Mouse (Mus musculus): ENCODE results near the gene Anapc11.
"Not testable (repeated sequence)": the region's sequence is repeated elsewhere in the genome, so short reads cannot be mapped to it uniquely, and the experiment has no call there.

Anapc11 gene

GRCm38 (mm10) chr11:120575046-120575445 is 23.2 kb upstream of the Anapc11 start:
- no peak for DNase-seq (ENCODE audit: low read depth)

DNA sequence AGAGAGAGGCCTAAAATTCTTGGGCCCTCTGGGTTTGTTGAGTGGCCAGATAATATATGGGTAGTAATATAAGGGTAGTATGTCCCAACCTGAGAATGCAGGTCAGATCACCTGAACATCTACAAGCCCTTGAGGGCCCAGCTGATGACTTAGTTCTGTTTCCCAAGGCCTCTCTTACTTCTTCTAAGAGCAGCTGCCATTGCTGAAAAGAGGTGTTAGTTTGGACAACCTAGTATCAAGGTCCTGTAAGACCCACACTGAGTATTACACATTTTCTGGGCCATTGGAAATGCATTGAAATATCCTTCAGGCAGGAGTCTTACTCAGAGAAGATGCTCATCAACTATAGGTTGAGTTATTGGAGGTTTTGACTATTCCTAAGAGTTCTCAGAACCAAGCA is 22.3 kb upstream of the Anapc11 start:
- DNase-seq (ENCODE audit: low read depth) = no peak

DNA sequence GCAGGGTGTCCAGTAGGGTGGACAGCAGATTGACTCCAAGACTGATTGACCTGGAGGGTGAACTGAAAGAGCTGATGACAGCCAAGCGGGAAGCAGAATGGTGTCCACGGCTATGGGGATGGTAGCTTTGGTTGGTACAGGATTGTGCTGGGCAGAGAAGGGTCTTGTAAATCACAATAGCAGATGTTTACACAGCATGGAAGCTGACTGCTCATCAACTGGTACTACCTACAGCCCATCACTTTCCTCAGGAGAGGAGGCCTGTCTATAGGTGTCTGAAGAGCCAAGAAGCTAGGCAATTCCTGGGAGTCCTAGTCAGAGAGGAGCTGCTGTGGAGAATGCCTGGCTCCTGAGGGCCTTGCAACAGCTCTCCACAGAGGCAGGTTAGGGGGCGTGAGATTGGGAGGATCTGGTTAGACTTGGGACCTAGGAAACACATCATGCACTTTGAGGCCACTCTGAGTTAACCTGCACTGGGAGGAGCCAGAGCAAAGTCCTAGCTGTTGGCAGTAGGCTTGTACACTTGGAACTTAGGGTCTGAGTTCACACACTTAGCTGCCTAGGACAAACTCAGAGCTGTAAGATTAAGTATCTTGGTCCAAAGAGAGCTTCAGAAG is 21.7 kb upstream of the Anapc11 start:
- DNase-seq (ENCODE audit: low read depth) = no peak

DNA sequence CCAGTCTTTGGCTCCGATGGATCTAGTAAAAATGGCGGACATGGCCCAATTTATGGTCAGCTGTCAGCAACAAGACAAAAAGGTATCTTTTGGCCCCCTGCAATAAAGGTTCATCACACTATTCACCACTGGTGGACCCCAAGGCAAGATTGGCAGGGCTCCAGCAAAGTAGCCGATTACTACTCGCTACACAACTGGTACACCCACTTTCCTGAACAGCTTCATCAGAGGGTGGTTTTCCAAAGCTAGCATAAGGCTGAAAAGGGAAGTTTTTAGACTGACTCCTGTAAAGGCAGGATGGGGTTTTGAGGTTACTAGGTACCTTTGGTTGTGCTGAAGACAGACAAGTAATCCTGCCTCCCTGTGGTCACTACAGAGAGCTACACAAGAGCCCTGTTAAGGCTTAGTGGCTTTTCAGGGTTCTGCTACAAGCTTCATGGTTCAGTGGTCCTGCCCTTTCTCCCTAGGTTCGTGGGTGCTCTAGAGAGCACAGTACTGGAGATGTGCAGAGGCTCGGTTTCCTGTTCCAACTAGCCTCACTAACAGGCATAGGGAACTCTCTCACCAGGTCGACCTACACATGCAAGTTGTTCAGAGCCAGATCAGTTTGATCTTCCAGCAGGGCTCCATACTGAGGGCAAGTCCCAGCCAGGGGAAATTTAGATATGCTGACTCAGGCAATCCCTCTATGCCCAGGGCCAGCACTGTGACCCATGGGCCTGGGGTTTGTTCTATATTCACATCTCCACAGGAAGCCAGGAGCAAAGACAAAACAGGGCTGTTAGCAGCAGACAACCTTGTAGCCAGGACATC is 20.8 kb upstream of the Anapc11 start:
- DNase-seq (ENCODE audit: low read depth) = peak; percentile 70

DNA sequence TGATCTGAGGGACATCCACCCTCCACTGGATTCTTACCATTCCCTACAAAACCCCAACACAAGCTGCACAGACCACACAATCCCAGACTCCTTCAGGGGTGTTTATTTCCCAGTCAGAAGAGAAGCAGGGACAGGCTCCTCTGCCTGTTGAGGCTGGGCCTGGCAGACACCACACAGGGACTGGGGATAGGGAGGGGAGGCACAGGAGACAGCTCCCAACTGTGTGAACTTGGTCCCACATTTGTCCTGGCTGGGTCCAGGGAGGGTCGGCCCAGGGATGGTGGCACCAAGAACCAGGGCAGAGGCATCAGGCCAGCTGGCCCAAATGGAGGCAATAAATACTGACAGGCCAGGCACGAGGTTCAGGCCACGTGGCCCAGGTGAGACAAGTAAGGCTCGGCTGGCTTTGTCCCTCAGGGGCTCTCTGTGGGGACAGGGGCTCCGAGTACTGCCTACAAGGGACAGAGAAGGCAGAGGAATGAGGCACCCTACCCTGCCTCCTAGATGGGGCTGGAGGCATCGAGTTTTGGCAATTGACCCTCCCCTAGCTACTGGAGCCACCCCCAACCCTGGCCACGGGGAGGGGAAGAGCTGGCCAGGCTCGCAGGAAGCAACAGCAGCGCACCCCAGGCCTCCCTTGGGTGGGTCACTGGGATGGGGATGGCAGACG is 20.1 kb upstream of the Anapc11 start:
- no peak for DNase-seq (ENCODE audit: low read depth)

GRCm38 (mm10) chr11:120578694-120579243 is 19.5 kb upstream of the Anapc11 start:
- DNase-seq (ENCODE audit: low read depth) = no peak

DNA sequence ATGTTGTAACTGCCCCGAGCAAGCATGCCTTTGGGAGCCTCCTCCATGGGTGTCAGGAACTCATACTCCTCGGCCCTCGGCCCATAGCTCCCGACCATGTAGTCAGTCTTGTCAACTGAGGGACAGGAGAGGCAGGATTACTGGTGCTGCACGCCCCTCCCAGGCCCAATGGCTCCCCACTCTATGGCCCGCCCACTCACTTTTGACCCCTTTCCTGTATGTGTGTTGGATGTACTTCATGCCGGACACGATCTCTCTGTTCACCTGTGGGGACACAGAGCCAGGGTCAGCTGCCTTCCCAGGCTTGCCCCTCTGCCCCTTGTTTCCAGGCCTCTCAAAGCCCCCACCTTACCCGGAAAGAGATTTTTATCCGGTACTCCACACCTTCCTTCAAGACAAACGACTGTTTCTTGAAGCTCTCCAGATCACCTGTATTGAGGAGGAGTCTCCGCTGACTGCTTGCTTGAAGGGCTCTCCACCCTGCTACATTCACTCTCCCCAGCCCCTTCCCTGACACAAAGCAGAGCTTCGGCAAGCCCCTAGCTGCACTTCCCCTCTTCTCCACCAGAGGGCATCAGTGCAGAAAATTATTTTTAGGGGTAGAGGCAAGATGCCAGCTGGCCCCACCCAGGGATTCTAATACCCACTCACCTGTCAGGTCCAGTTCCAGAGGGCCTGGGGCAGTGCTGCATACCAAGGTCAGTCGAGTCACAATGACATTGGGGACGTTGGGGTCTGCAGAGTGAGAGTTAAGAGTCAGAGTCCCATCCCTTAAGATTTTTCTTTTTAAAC is 18.7 kb upstream of the Anapc11 start:
- peak; percentile 91 for DNase-seq (ENCODE audit: low read depth)

DNA sequence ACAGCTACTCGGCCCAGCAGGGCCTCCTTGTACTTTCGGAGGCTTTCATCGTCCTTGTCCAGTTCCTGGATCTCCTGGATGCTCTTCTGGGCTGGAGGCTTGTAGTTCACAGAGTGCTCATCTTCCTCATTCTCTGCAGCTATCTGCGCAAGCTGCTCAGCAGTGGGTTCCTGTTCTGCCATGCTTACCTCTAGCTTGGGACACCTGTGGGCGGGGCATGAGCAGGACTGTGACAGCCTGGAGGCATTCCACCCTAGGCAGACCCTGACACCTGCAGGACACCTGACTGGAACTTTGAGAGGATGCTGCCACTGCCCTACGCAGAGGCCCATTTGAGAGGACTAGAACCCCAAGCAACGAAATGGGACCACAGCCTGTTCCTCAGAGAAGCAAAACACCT is 18.0 kb upstream of the Anapc11 start:
- DNase-seq (ENCODE audit: low read depth) = peak; percentile 60

DNA sequence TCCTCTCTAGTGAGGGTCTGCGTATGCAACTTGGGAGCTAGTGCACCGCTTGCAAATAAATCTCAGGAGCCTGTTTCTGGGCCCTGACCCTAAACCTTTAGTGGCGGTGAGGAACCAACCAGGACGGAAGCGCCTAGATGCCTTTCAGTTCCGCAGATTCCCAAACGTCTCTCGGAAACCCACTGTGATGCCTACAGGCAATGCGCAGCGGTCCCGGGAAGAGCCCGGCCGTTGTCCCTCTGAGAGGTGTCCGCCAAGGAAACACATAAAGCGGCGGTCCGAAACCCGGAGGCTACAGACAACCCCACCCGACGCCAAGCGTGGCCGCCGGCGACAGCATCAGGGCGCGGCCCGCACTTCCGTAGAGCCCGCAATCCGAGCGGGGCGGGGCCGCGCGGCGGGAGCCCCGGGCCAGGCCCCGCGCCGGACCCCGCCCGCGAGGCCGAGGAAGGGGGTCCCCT is 17.3 kb upstream of the Anapc11 start:
- DNase-seq (ENCODE audit: low read depth) = peak; percentile 68

GRCm38 (mm10) chr11:120581490-120582267 is 16.5 kb upstream of the Anapc11 start, which contains the start of gene Arhgdia:
Arhgdia (minus strand) TSS chr11:120581624.
- DNase-seq (ENCODE audit: low read depth) = peak; percentile 93

GRCm38 (mm10) chr11:120582268-120582981 is 15.8 kb upstream of the Anapc11 start:
- peak; percentile 85 for DNase-seq (ENCODE audit: low read depth)

DNA sequence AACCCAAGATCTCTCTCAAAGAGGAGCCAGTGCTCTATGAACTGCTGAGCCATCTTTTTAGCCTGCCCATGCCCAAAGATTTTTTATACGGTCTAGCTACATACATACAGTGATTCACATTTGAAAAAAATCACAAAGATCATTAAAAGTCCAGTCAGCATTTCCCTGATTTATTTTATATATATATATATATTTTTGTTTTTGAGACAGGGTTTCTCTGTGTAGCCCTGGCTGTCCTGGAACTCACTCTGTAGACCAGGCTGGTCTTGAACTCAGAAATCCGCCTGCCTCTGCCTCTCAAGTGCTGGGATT is 15.3 kb upstream of the Anapc11 start:
- DNase-seq (ENCODE audit: low read depth) = not testable (repeated sequence)

DNA sequence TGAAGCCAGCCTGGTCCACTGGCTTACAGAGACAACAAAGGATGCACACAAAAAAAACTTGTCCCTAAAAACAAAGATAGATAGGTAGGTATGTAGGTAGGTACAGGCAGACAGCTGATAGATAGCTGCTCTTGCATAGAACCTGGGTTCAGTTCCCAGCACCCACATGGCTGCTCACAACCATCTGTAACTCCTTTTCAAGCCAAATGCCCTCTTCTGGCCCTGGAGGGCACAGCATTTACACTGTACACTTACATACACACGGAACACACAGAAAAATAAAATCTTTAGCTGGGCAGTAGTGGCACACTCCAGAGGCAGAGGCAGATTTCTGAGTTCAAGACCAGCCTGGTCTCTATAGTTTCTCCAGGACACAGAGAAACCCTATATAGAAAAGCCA is 14.3 kb upstream of the Anapc11 start:
- DNase-seq (ENCODE audit: low read depth) = no peak

DNA sequence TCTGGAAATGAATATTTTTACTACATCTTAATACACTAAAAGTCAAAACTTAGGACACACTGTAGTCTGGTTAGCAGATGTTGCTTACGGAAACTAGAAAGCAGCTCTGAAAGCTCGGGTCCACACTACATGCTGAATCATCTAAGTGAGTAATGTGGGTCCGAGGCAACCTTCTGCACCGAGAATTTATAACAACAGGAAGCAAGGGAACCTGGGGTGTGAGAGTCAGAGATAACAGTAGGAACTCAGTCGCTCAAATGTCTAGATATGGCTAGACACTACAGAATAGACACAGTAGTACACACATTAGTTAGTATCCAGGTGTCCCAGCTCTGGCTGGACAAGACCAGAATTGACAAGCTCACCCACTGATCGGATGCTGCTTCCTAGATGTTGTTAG is 9.7 kb upstream of the Anapc11 start:
- no peak for DNase-seq (ENCODE audit: low read depth)

DNA sequence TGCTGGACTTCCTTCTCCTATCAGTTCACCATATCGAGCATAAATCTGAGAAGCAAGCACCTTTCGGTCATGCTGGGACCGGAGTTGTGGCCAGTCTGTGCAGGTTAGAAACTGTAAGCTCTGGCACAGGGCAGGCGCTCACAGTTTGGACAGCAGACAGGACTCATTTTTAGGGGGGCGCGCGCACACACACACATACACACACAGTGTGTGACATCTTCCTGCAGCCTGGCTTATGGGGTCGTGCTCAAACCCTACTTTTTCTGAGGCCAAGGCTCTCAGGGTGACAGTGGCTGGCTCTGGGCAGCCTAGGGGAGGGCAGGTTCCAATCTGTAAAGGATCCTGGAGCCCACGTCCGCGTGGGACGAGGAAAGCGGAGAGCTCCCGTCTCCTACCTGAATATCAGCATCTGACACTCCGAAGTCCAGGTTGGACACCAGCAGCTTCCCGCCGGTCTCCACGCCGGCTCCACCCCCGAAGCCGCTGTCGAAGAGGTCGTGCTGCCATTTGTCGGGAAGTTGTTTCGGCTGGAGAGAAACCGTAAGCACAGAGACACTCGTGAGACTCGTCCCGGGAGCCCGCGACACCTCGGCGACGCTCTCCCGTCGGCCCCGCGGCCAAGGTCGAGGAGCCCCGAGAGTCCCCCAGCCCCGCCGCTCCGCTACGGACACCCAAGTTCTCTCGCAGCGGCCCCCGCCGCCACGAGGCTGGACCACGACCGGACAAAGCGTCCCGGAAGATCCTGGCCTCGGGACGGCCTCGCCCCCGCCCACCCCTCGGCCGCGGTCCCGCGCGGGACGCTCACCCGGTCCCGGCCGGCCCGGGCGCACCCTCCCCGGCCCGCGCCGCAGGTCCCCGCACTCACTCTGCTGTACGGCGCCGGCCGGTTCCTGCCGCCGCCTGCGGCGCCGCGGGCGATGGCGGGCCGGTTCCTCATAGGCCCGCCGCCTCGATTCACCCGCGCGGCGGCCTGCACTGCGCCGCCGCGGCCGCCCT is 683 bp upstream of the Anapc11 start:
- peak; percentile 61 for DNase-seq (ENCODE audit: low read depth)

DNA sequence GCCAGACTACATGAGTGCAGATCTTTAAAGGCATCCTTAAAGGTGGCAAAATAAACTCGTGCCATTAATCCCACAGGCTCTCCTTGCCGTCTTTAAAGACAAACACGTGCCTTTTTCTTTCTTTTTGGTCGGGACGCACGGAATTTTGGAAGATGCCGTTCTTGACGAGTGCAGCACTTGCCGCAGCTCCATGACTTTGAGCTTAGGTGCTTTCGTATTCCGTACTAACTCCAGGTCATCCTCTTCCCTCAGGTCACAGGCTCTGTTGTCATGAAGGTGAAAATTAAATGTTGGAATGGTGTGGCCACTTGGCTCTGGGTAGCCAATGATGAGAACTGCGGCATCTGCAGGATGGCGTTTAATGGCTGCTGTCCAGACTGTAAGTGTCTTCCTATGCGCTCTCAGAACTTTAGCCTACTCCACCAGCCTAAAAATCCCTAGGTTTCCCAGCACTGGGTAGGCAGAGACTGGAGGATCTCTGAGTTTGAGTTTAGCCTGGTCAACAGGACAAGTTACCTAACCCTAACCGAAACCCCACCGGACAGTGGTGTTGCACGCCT is 849 bp downstream of the Anapc11 start:
- DNase-seq (ENCODE audit: low read depth) = no peak

GRCm38 (mm10) chr11:120600716-120601115 is 2.5 kb downstream of the Anapc11 start:
- peak; percentile 72 for DNase-seq (ENCODE audit: low read depth)

- DNase-seq (ENCODE audit: low read depth) = no peak
Observed at GRCm38 (mm10) chr11:120603545-120603944, 5.3 kb downstream of the Anapc11 start.

DNA sequence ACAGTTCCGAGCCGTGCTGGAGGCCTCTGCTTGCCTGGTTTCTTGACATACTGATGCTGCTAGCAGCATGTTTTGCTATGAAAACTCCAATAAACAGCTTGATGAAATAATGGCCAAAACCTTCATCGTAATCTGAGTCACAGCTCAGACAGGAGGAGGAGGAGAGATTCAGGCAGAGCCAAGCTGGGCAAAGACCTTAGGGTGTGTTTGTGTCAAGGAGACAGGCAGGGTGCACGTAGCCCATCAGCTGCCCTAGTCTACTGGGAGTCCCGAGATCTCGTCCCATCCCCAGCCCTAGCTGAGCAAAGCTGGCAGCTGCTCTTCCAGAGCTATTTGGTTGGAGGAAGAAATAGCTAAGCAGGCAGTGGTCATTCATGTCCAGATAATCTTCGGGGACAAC is 7.4 kb downstream of the Anapc11 start:
- DNase-seq (ENCODE audit: low read depth) = no peak

Data from induced T-regulatory cell, adult 2 months (primary cell).